Mouse (Mus musculus) C2C12 (cell line): ENCODE results near the gene Dynll2. TPM values are rescaled to one million over a fixed set of nuclear protein-coding genes. Genes with fewer than 3 reads are reported as not detected.

ENCODE experiments used
- H3K27me3 ChIP-seq: one replicate; pipeline ENCODE4 v1.6.1; 2011; ENCODE audit not compliant: control insufficient read depth, insufficient read depth, insufficient read length
- H3K36me3 ChIP-seq: one replicate; pipeline ENCODE4 v1.6.1; 2011; ENCODE audit not compliant: control insufficient read depth, insufficient read depth
- H3K4me3 ChIP-seq: one replicate; pipeline ENCODE4 v1.5.1; 2011; ENCODE audit warnings: mild to moderate bottlenecking, control low read depth; ENCODE audit not compliant: poor library complexity, insufficient read depth, severe bottlenecking
- H3K79me2 ChIP-seq: one replicate; pipeline ENCODE4 v1.6.1; 2011; ENCODE audit not compliant: control insufficient read depth, insufficient read depth
- H3K79me3 ChIP-seq: one replicate; pipeline ENCODE4 v1.6.1; 2011; ENCODE audit warnings: low read depth, control low read depth
- H3ac ChIP-seq: one replicate; pipeline ENCODE3; 2011; ENCODE audit warnings: low read depth; ENCODE audit not compliant: control insufficient read depth, insufficient read length
- CEBPB ChIP-seq: IDR thresholded peaks from one replicate; pipeline ENCODE4 v1.6.1; 2011; ENCODE audit warnings: low read depth, mild to moderate bottlenecking, control low read depth, moderate library complexity
- CTCF ChIP-seq: IDR thresholded peaks from one replicate; pipeline ENCODE4 v1.5.1; 2011; ENCODE audit not compliant: control insufficient read depth, insufficient read depth, insufficient read length
- FOSL1 ChIP-seq: IDR thresholded peaks from one replicate; pipeline ENCODE4 v1.8.0; 2011; ENCODE audit warnings: mild to moderate bottlenecking, low read length; ENCODE audit not compliant: poor library complexity, insufficient read depth, severe bottlenecking
- MAX ChIP-seq: IDR thresholded peaks from one replicate; pipeline ENCODE4 v1.6.1; 2011; ENCODE audit warnings: mild to moderate bottlenecking, control low read depth
- MYOD1 ChIP-seq: IDR thresholded peaks from one replicate; pipeline ENCODE4 v1.6.1; 2011; ENCODE audit warnings: low read depth; ENCODE audit not compliant: control insufficient read depth, insufficient read length
- MYOG ChIP-seq: IDR thresholded peaks from one replicate; pipeline ENCODE4 v1.6.1; 2011; ENCODE audit not compliant: control insufficient read depth, insufficient read length; ENCODE audit errors: extremely low read depth
- USF1 ChIP-seq: IDR thresholded peaks from one replicate; pipeline ENCODE4 v1.6.1; 2011; ENCODE audit warnings: low read depth, mild to moderate bottlenecking, control low read depth, moderate library complexity
- polyA plus RNA-seq: library from polyadenylated mRNA; unstranded; fragments of >200 nt; fragmentation: generic; extraction: Trizol; gene quantifications from one replicate; pipeline ENCODE4 v1.2.1, GENCODE M21; 2012; ENCODE audit warnings: missing spikeins

Dynll2 gene
- polyA plus RNA-seq, 1 experiment: 75.1 TPM

- no peak overlapping the region for H3ac ChIP-seq
- no peaks in the 10 kb centered on the region for H3K79me2 ChIP-seq
- H3K4me3 ChIP-seq: no peak overlapping the region
- no peaks in the 10 kb centered on the region for H3K27me3 ChIP-seq
- TF ChIP-seq USF1: no peak
- no peaks in the 10 kb centered on the region for H3K79me3 ChIP-seq
- H3K36me3 ChIP-seq: no peaks in the 10 kb centered on the region
Measured at GRCm38 (mm10) chr11:87968356-87969122, 18.8 kb downstream of the Dynll2 start.

GRCm38 (mm10) chr11:87967692-87968289, 19.5 kb downstream of the Dynll2 start:
- no peak overlapping the region for H3K4me3 ChIP-seq
- H3K36me3 ChIP-seq: no peaks in the 10 kb centered on the region
- H3K79me3 ChIP-seq: no peaks in the 10 kb centered on the region
- TF ChIP-seq MYOG (no peak), CEBPB (no peak), CTCF (peak; percentile 69)
- no peaks in the 10 kb centered on the region for H3K79me2 ChIP-seq
- no peaks in the 10 kb centered on the region for H3K27me3 ChIP-seq
- H3ac ChIP-seq: no peak overlapping the region

- H3ac ChIP-seq: no peak overlapping the region
- no peaks in the 10 kb centered on the region for H3K79me2 ChIP-seq
- H3K36me3 ChIP-seq: no peaks in the 10 kb centered on the region
- no peak for TF ChIP-seq MAX
- no peak for TF ChIP-seq FOSL1
- no peak for TF ChIP-seq USF1
- no peak for TF ChIP-seq CTCF
- no peak for TF ChIP-seq MYOG
- TF ChIP-seq MYOD1: no peak
- no peak for TF ChIP-seq CEBPB
- H3K79me3 ChIP-seq: no peaks in the 10 kb centered on the region
- no peaks in the 10 kb centered on the region for H3K27me3 ChIP-seq
- H3K4me3 ChIP-seq: no peak overlapping the region
Measured at GRCm38 (mm10) chr11:87966214-87966613, 21.1 kb downstream of the Dynll2 start.

- H3K79me3 ChIP-seq: no peaks in the 10 kb centered on the region
Measured at GRCm38 (mm10) chr11:87965293-87965692, 22.0 kb downstream of the Dynll2 start.

GRCm38 (mm10) chr11:87957066-87957465, 30.3 kb downstream of the Dynll2 start:
- Histone ChIP-seq H3K27me3 (no peaks in the 10 kb centered on the region), H3K79me2 (no peaks in the 10 kb centered on the region), H3K4me3 (no peak overlapping the region), H3K79me3 (no peaks in the 10 kb centered on the region), H3K36me3 (no peaks in the 10 kb centered on the region), H3ac (no peak overlapping the region)
- no peak for TF ChIP-seq MAX
- no peak for TF ChIP-seq CEBPB
- TF ChIP-seq CTCF: no peak
- TF ChIP-seq MYOG: no peak
- no peak for TF ChIP-seq MYOD1
- no peak for TF ChIP-seq FOSL1
- no peak for TF ChIP-seq USF1

More at GRCm38 (mm10) chr11:87965293-87965692, 22.0 kb downstream of the Dynll2 start:
- TF ChIP-seq CTCF (no peak), FOSL1 (no peak), USF1 (no peak), MYOD1 (no peak), MYOG (no peak)
- Histone ChIP-seq H3K79me2 (no peaks in the 10 kb centered on the region), H3K36me3 (no peaks in the 10 kb centered on the region), H3K4me3 (no peak overlapping the region), H3ac (no peak overlapping the region), H3K27me3 (no peaks in the 10 kb centered on the region)

- no peak overlapping the region for H3ac ChIP-seq
- no peak overlapping the region for H3K4me3 ChIP-seq
- TF ChIP-seq FOSL1: no peak
- no peak for TF ChIP-seq MYOG
- H3K79me3 ChIP-seq: no peaks in the 10 kb centered on the region
- no peaks in the 10 kb centered on the region for H3K79me2 ChIP-seq
- H3K27me3 ChIP-seq: no peaks in the 10 kb centered on the region
- H3K36me3 ChIP-seq: no peaks in the 10 kb centered on the region
Measured at GRCm38 (mm10) chr11:87955144-87955543, 32.2 kb downstream of the Dynll2 start.
